Mouse (Mus musculus) CH12.LX (cell line): ENCODE measurements around the gene Rdh5. TPM values are rescaled to one million over a fixed set of nuclear protein-coding genes. Genes with fewer than 3 reads are reported as not detected.

Source experiments
- DNase-seq: peaks from one replicate; pipeline ENCODE4 v3.0.0-alpha.2; 2013; ENCODE audit errors: extremely low read depth
- H3K27ac ChIP-seq: 2 replicates; pipeline ENCODE4 v1.5.1; 2012; ENCODE audit warnings: low read depth, mild to moderate bottlenecking, control low read depth, moderate library complexity; ENCODE audit not compliant: insufficient read depth
- H3K27me3 ChIP-seq: replicated peaks from 2 replicates; pipeline ENCODE3; 2012; ENCODE audit warnings: inconsistent platforms
- H3K36me3 ChIP-seq, 2 experiments: replicated peaks in 1 of 2; 2 replicates each; pipeline versions ENCODE3 to v1.6.1; 2012; ENCODE audit warnings: inconsistent platforms in 1 of 2, low read length in 1 of 2, mild to moderate bottlenecking in 1 of 2, mixed read lengths in 1 of 2, moderate library complexity in 1 of 2; ENCODE audit not compliant: control insufficient read depth in 1 of 2, insufficient read depth in 1 of 2
- H3K4me1 ChIP-seq, 2 experiments: 2 replicates each; pipeline ENCODE4 v1.6.1; 2012; ENCODE audit warnings: inconsistent platforms in 1 of 2, moderate library complexity in 1 of 2; ENCODE audit not compliant: insufficient read depth in 2 of 2, control insufficient read depth in 1 of 2
- H3K4me2 ChIP-seq: 2 replicates; pipeline ENCODE4 v1.6.1; 2012; ENCODE audit warnings: low read depth, mild to moderate bottlenecking, control low read depth; ENCODE audit not compliant: poor library complexity, insufficient read depth, severe bottlenecking
- H3K4me3 ChIP-seq, 3 experiments: fragments of 150-350 bp in 1 of 3; sonication (generic) in 1 of 3; replicated peaks in 1 of 3; 2 replicates each; pipeline versions ENCODE3 to v1.5.1; 2011 to 2012; ENCODE audit warnings: low read depth in 2 of 3, low read length in 2 of 3, mild to moderate bottlenecking in 2 of 3, moderate library complexity in 2 of 3, control low read depth in 1 of 3, improper control_type of control experiment in 1 of 3, inconsistent platforms in 1 of 3, mixed read lengths in 1 of 3; ENCODE audit not compliant: poor library complexity in 1 of 3
- H3K79me2 ChIP-seq: replicated peaks from 2 replicates; pipeline ENCODE4 v1.6.1; 2012; ENCODE audit warnings: mild to moderate bottlenecking, moderate library complexity; ENCODE audit not compliant: control insufficient read depth, poor library complexity, insufficient read depth, severe bottlenecking; ENCODE audit errors: extremely low read depth
- H3K9ac ChIP-seq: 2 replicates; pipeline ENCODE4 v1.6.1; 2012; ENCODE audit warnings: low read depth, mild to moderate bottlenecking, control low read depth, moderate library complexity; ENCODE audit not compliant: insufficient read depth
- H3K9me3 ChIP-seq: replicated peaks from 2 replicates; pipeline ENCODE3; 2012; ENCODE audit warnings: low read length, inconsistent platforms, mixed read lengths
- CTCF ChIP-seq, 2 experiments: IDR thresholded peaks in 1 of 2; conservative IDR thresholded peaks in 1 of 2; 2 replicates each; pipeline ENCODE4 v1.5.1; 2011 to 2012; ENCODE audit warnings: low read depth in 2 of 2, low read length in 2 of 2, improper control_type of control experiment in 1 of 2, inconsistent platforms in 1 of 2, mild to moderate bottlenecking in 1 of 2, moderate library complexity in 1 of 2
- ELF1 ChIP-seq: IDR thresholded peaks from 2 replicates; pipeline ENCODE4 v1.6.1; 2014; ENCODE audit warnings: low read depth, mild to moderate bottlenecking, inconsistent platforms, low read length, improper control_type of control experiment
- EP300 ChIP-seq: IDR thresholded peaks from 2 replicates; pipeline ENCODE4 v1.6.1; 2011; ENCODE audit warnings: low read length, improper control_type of control experiment
- KAT2A ChIP-seq: IDR thresholded peaks from 2 replicates; pipeline ENCODE4 v1.6.1; 2012; ENCODE audit warnings: low read length, improper control_type of control experiment, inconsistent platforms; ENCODE audit not compliant: insufficient replicate concordance
- MAFK ChIP-seq: IDR thresholded peaks from 2 replicates; pipeline ENCODE4 v1.6.1; 2011; ENCODE audit warnings: low read length, improper control_type of control experiment; ENCODE audit not compliant: insufficient replicate concordance
- MEF2A ChIP-seq: IDR thresholded peaks from 2 replicates; pipeline ENCODE4 v1.6.1; 2014; ENCODE audit warnings: low read depth, mild to moderate bottlenecking, inconsistent platforms, low read length, improper control_type of control experiment, borderline replicate concordance
- NELFE ChIP-seq: IDR thresholded peaks from 2 replicates; pipeline ENCODE4 v1.6.1; 2011; ENCODE audit warnings: low read depth, low read length, improper control_type of control experiment
- PAX5 ChIP-seq: IDR thresholded peaks from 2 replicates; pipeline ENCODE4 v1.6.1; 2012; ENCODE audit warnings: low read length, inconsistent platforms, mixed read lengths
- POLR2A ChIP-seq: IDR thresholded peaks from 2 replicates; pipeline ENCODE4 v1.6.1; 2011; ENCODE audit warnings: low read depth, mild to moderate bottlenecking, improper control_type of control experiment, low read length
- RAD21 ChIP-seq: IDR thresholded peaks from 2 replicates; pipeline ENCODE4 v1.6.1; 2011; ENCODE audit warnings: low read depth, mild to moderate bottlenecking, low read length, improper control_type of control experiment, moderate library complexity
- SIN3A ChIP-seq: IDR thresholded peaks from 2 replicates; pipeline ENCODE4 v1.6.1; 2012; ENCODE audit warnings: low read length, improper control_type of control experiment, inconsistent platforms
- TCF12 ChIP-seq: IDR thresholded peaks from 2 replicates; pipeline ENCODE4 v1.6.1; 2014; ENCODE audit warnings: low read depth, mild to moderate bottlenecking, inconsistent platforms, low read length, improper control_type of control experiment
- USF1 ChIP-seq: IDR thresholded peaks from 2 replicates; pipeline ENCODE4 v1.6.1; 2014; ENCODE audit warnings: low read depth, mild to moderate bottlenecking, inconsistent platforms, low read length, improper control_type of control experiment
- ZKSCAN1 ChIP-seq: IDR thresholded peaks from 2 replicates; pipeline ENCODE4 v1.6.1; 2012; ENCODE audit warnings: low read depth, inconsistent platforms, low read length, improper control_type of control experiment, borderline replicate concordance
- dilution Hi-C: fragments of 300-500 bp; cut with MboI; formaldehyde crosslinking; loops from 2 replicates; pipeline ENCODE4 v1.14.3; 2020; ENCODE audit warnings: low sequenced_read_pairs; ENCODE audit not compliant: extremely low pct_unique_long_range_greater_than_20kb, extremely low pct_ligation_motif_present
- in situ Hi-C: fragments of 300-500 bp; cut with MboI; formaldehyde crosslinking; loops from 3 replicates; pipeline ENCODE4 v1.14.3; 2019; ENCODE audit warnings: low sequenced_read_pairs, low pct_ligation_motif_present, low pct_unique_long_range_greater_than_20kb, mixed read lengths
- polyA plus RNA-seq: library from polyadenylated mRNA; unstranded; fragments of >175 nt; gene quantifications from 2 replicates; pipeline ENCODE4 v1.2.1, GENCODE M21; 2012; ENCODE audit warnings: low read depth; ENCODE audit not compliant: insufficient read length
- total RNA-seq, 2 experiments: library from RNA; depleted of rRNA; stranded (reverse); fragments of 300-350 nt in 1 of 2; fragments of >200 nt in 1 of 2; gene quantifications; 2 replicates each; pipeline ENCODE4 v1.2.3; 2012 to 2014

Rdh5 gene
- total and polyA plus RNA-seq, 3 experiments, result 4.3 to 6.2 (median 5.2) TPM

- H3K4me2 ChIP-seq, result no peak overlapping the region
- DNase-seq, result no peak
- no peak overlapping the region for H3K4me3 ChIP-seq
- H3K27ac ChIP-seq, result no peak overlapping the region
- H3K79me2 ChIP-seq, result no peaks in the 10 kb centered on the region; the same call in 1 of the 2 replicates
- in situ Hi-C loops (no loop called here), dilution Hi-C loops (no loop called here)
- H3K9ac ChIP-seq, result no peak overlapping the region
- TF ChIP-seq ELF1, result no peak
- no peak for TF ChIP-seq MEF2A
- TF ChIP-seq EP300, result no peak
- no peak for TF ChIP-seq NELFE
- TF ChIP-seq KAT2A, result no peak
- TF ChIP-seq SIN3A, result no peak
- TF ChIP-seq ZKSCAN1, result no peak
- TF ChIP-seq TCF12, result no peak
- no peak for TF ChIP-seq PAX5
- no peak for TF ChIP-seq MAFK
- no peak for TF ChIP-seq USF1
- TF ChIP-seq POLR2A, result no peak
- peaks cover 31 to 76% of the 10 kb centered on the region in 2 experiments for H3K36me3 ChIP-seq
- H3K9me3 ChIP-seq, result no peaks in the 10 kb centered on the region
- H3K27me3 ChIP-seq, result no peaks in the 10 kb centered on the region
- H3K4me1 ChIP-seq, result peaks cover 0 to 16% of the 10 kb centered on the region in 2 experiments; a peak in 1 of 4 replicates
Measured at GRCm38 (mm10) chr10:128866518-128866917, 56.2 kb downstream of the Rdh5 start.

- Histone ChIP-seq H3K79me2 (no peaks in the 10 kb centered on the region; the same call in 1 of the 2 replicates), H3K9ac (no peak overlapping the region), H3K36me3 (peaks cover 28 to 74% of the 10 kb centered on the region in 2 experiments), H3K4me3 (no peak overlapping the region), H3K4me1 (peaks cover 0 to 19% of the 10 kb centered on the region in 2 experiments; a peak in 1 of 4 replicates), H3K27me3 (no peaks in the 10 kb centered on the region), H3K4me2 (no peak overlapping the region), H3K27ac (no peak overlapping the region), H3K9me3 (no peaks in the 10 kb centered on the region)
- dilution Hi-C loops (no loop called here), in situ Hi-C loops (no loop called here)
- TF ChIP-seq RAD21, result peak; percentile 7
- TF ChIP-seq ZKSCAN1, result no peak
- TF ChIP-seq CTCF (conservative IDR thresholded peaks at IDR 0.05 in 1 of 2, IDR thresholded peaks at IDR 0.05 in 1 of 2; ENCODE audit: low read depth in 2 of 2, low read length in 2 of 2), result peak in 1 of 2 experiments; percentile 38; a peak in 2 of 4 replicates
- DNase-seq, result no peak
Measured at GRCm38 (mm10) chr10:128866042-128866441, 56.6 kb downstream of the Rdh5 start.

Other genes with a start within 250 kb of the Rdh5 start
Only the 20 nearest of the 26 such genes appear.
- gene Dgka, start 178.0 kb downstream of the Rdh5 start, total RNA-seq (2012; rRNA removed), result 5.9 and 6.6 TPM in 2 replicates
- 3.4 TPM in 2 replicates for gene Dgka, start 178.0 kb downstream of the Rdh5 start, total RNA-seq (2014; rRNA removed)
- gene Dgka, start 178.0 kb downstream of the Rdh5 start, polyA plus RNA-seq, result 9.0 and 9.5 TPM in 2 replicates
- gene Pym1, start 175.0 kb downstream of the Rdh5 start, total RNA-seq (2012; rRNA removed), result 52.8 and 63.1 TPM in 2 replicates
- gene Pym1, start 175.0 kb downstream of the Rdh5 start, total RNA-seq (2014; rRNA removed), result 84.9 and 87.8 TPM in 2 replicates
- 75.6 and 86.6 TPM in 2 replicates for gene Pym1, start 175.0 kb downstream of the Rdh5 start, polyA plus RNA-seq
- 0.76 and 1.3 TPM in 2 replicates for gene Mmp19, start 132.0 kb downstream of the Rdh5 start, total RNA-seq (2012; rRNA removed)
- 0.39 and 0.50 TPM in 2 replicates for gene Mmp19, start 132.0 kb downstream of the Rdh5 start, total RNA-seq (2014; rRNA removed)
- gene Mmp19, start 132.0 kb downstream of the Rdh5 start, polyA plus RNA-seq, result 0.57 and 0.72 TPM in 2 replicates
- 33.4 and 33.7 TPM in 2 replicates for gene Dnajc14, start 118.8 kb downstream of the Rdh5 start, total RNA-seq (2012; rRNA removed)
- 24.8 and 25.3 TPM in 2 replicates for gene Dnajc14, start 118.8 kb downstream of the Rdh5 start, total RNA-seq (2014; rRNA removed)
- gene Dnajc14, start 118.8 kb downstream of the Rdh5 start, polyA plus RNA-seq, result 32.6 and 32.8 TPM in 2 replicates
- gene Tmem198b, start 118.5 kb downstream of the Rdh5 start, total RNA-seq (2012; rRNA removed), result 1.2 and 2.0 TPM in 2 replicates
- gene Tmem198b, start 118.5 kb downstream of the Rdh5 start, total RNA-seq (2014; rRNA removed), result 2.0 and 2.6 TPM in 2 replicates
- 4.5 and 4.7 TPM in 2 replicates for gene Tmem198b, start 118.5 kb downstream of the Rdh5 start, polyA plus RNA-seq
- gene Sarnp, start 105.6 kb downstream of the Rdh5 start, total RNA-seq (2012; rRNA removed), result 75.4 and 94.6 TPM in 2 replicates
- gene Sarnp, start 105.6 kb downstream of the Rdh5 start, total RNA-seq (2014; rRNA removed), result 170 and 198 TPM in 2 replicates
- gene Sarnp, start 105.6 kb downstream of the Rdh5 start, polyA plus RNA-seq, result 201 and 283 TPM in 2 replicates
- 56.1 and 73.7 TPM in 2 replicates for gene Ormdl2, start 101.2 kb downstream of the Rdh5 start, total RNA-seq (2012; rRNA removed)
- 116 and 123 TPM in 2 replicates for gene Ormdl2, start 101.2 kb downstream of the Rdh5 start, total RNA-seq (2014; rRNA removed)
- 52.1 and 65.8 TPM in 2 replicates for gene Ormdl2, start 101.2 kb downstream of the Rdh5 start, polyA plus RNA-seq
- 4.5 and 5.4 TPM in 2 replicates for gene Gdf11, start 31.2 kb downstream of the Rdh5 start, total RNA-seq (2012; rRNA removed)
- 3.4 and 4.3 TPM in 2 replicates for gene Gdf11, start 31.2 kb downstream of the Rdh5 start, total RNA-seq (2014; rRNA removed)
- 7.3 and 7.4 TPM in 2 replicates for gene Gdf11, start 31.2 kb downstream of the Rdh5 start, polyA plus RNA-seq
- 0.34 TPM in 1 of 2 replicates, not detected in the other for gene Cd63, start 21.9 kb downstream of the Rdh5 start, total RNA-seq (2012; rRNA removed)
- gene Cd63, start 21.9 kb downstream of the Rdh5 start, total RNA-seq (2014; rRNA removed), result not detected in 2 replicates
- 0.55 TPM in 1 of 2 replicates, not detected in the other for gene Cd63, start 21.9 kb downstream of the Rdh5 start, polyA plus RNA-seq
- gene Bloc1s1, start 1.1 kb upstream of the Rdh5 start, total RNA-seq (2012; rRNA removed), result 67.8 and 74.4 TPM in 2 replicates
- 33.6 and 34.1 TPM in 2 replicates for gene Bloc1s1, start 1.1 kb upstream of the Rdh5 start, total RNA-seq (2014; rRNA removed)
- 37.1 and 46.9 TPM in 2 replicates for gene Bloc1s1, start 1.1 kb upstream of the Rdh5 start, polyA plus RNA-seq
- gene Itga7, start 10.9 kb upstream of the Rdh5 start, total RNA-seq (2012; rRNA removed), result 0.34 and 0.64 TPM in 2 replicates
- 0.14 and 0.55 TPM in 2 replicates for gene Itga7, start 10.9 kb upstream of the Rdh5 start, total RNA-seq (2014; rRNA removed)
- 0.63 and 0.74 TPM in 2 replicates for gene Itga7, start 10.9 kb upstream of the Rdh5 start, polyA plus RNA-seq
- not detected in 2 replicates for gene Mettl7b, start 38.1 kb upstream of the Rdh5 start, total RNA-seq (2012; rRNA removed)
- gene Mettl7b, start 38.1 kb upstream of the Rdh5 start, total RNA-seq (2014; rRNA removed), result not detected in 2 replicates
- not detected in 2 replicates for gene Mettl7b, start 38.1 kb upstream of the Rdh5 start, polyA plus RNA-seq
- gene Olfr9, start 66.5 kb upstream of the Rdh5 start, total RNA-seq (2012; rRNA removed), result not detected in 2 replicates
- gene Olfr9, start 66.5 kb upstream of the Rdh5 start, total RNA-seq (2014; rRNA removed), result not detected in 2 replicates
- not detected in 2 replicates for gene Olfr9, start 66.5 kb upstream of the Rdh5 start, polyA plus RNA-seq
- gene Olfr763, start 87.9 kb upstream of the Rdh5 start, total RNA-seq (2012; rRNA removed), result not detected in 2 replicates
- not detected in 2 replicates for gene Olfr763, start 87.9 kb upstream of the Rdh5 start, total RNA-seq (2014; rRNA removed)
- not detected in 2 replicates for gene Olfr763, start 87.9 kb upstream of the Rdh5 start, polyA plus RNA-seq
- gene Olfr764-ps1, start 117.0 kb upstream of the Rdh5 start, total RNA-seq (2012; rRNA removed), result not detected in 2 replicates
- not detected in 2 replicates for gene Olfr764-ps1, start 117.0 kb upstream of the Rdh5 start, total RNA-seq (2014; rRNA removed)
- gene Olfr764-ps1, start 117.0 kb upstream of the Rdh5 start, polyA plus RNA-seq, result not detected in 2 replicates
- not detected in 2 replicates for gene Olfr765, start 127.1 kb upstream of the Rdh5 start, total RNA-seq (2012; rRNA removed)
- gene Olfr765, start 127.1 kb upstream of the Rdh5 start, total RNA-seq (2014; rRNA removed), result not detected in 2 replicates
- not detected in 2 replicates for gene Olfr765, start 127.1 kb upstream of the Rdh5 start, polyA plus RNA-seq
- not detected in 2 replicates for gene Olfr766-ps1, start 146.1 kb upstream of the Rdh5 start, total RNA-seq (2012; rRNA removed)
- gene Olfr766-ps1, start 146.1 kb upstream of the Rdh5 start, total RNA-seq (2014; rRNA removed), result not detected in 2 replicates
- gene Olfr766-ps1, start 146.1 kb upstream of the Rdh5 start, polyA plus RNA-seq, result not detected in 2 replicates
- not detected in 2 replicates for gene Olfr767, start 160.0 kb upstream of the Rdh5 start, total RNA-seq (2012; rRNA removed)
- not detected in 2 replicates for gene Olfr767, start 160.0 kb upstream of the Rdh5 start, total RNA-seq (2014; rRNA removed)
- not detected in 2 replicates for gene Olfr767, start 160.0 kb upstream of the Rdh5 start, polyA plus RNA-seq
- gene Olfr768, start 176.5 kb upstream of the Rdh5 start, total RNA-seq (2012; rRNA removed), result not detected in 2 replicates
- gene Olfr768, start 176.5 kb upstream of the Rdh5 start, total RNA-seq (2014; rRNA removed), result not detected in 2 replicates
- gene Olfr768, start 176.5 kb upstream of the Rdh5 start, polyA plus RNA-seq, result not detected in 2 replicates
- gene Olfr769, start 195.0 kb upstream of the Rdh5 start, total RNA-seq (2012; rRNA removed), result not detected in 2 replicates
- not detected in 2 replicates for gene Olfr769, start 195.0 kb upstream of the Rdh5 start, total RNA-seq (2014; rRNA removed)
- gene Olfr769, start 195.0 kb upstream of the Rdh5 start, polyA plus RNA-seq, result not detected in 2 replicates